Mouse (Mus musculus) liver, postnatal 0 days (tissue): ENCODE measurements around the gene Coasy. TPM values are rescaled to one million over a fixed set of nuclear protein-coding genes. Genes with fewer than 3 reads are reported as not detected.

ENCODE experiments used
- ATAC-seq: fragments of 200-750 bp; cut with Nextera tagmentation; 2 replicates; pipeline ENCODE4 v1.8.0; 2017; ENCODE audit warnings: mild to moderate bottlenecking, moderate library complexity
- DNase-seq: peaks from one replicate; pipeline ENCODE4 v3.0.0-alpha.2; 2016
- H3K27ac ChIP-seq: fragments of 300-500 bp; sonication (generic); 2 replicates; pipeline ENCODE4 v1.5.1; 2014; ENCODE audit warnings: antibody characterized with exemption, moderate library complexity, mild to moderate bottlenecking, low read depth
- H3K27me3 ChIP-seq: fragments of 300-500 bp; sonication (generic); 2 replicates; pipeline ENCODE4 v1.6.1; 2014; ENCODE audit warnings: low read length, control low read depth, mixed read lengths; ENCODE audit not compliant: insufficient read depth
- H3K36me3 ChIP-seq: fragments of 300-500 bp; sonication (generic); replicated peaks from 2 replicates; pipeline ENCODE4 v1.6.1; 2014; ENCODE audit warnings: mild to moderate bottlenecking, control low read depth, low read length, moderate library complexity, mixed read lengths; ENCODE audit not compliant: insufficient read depth
- H3K4me1 ChIP-seq: fragments of 300-500 bp; sonication (generic); 2 replicates; pipeline ENCODE4 v1.6.1; 2014; ENCODE audit warnings: antibody characterized with exemption, mild to moderate bottlenecking, control low read depth; ENCODE audit not compliant: insufficient read depth
- H3K4me2 ChIP-seq: fragments of 300-500 bp; sonication (generic); 2 replicates; pipeline ENCODE4 v1.6.1; 2014; ENCODE audit warnings: low read depth, mild to moderate bottlenecking, low read length, moderate library complexity, mixed read lengths
- H3K4me3 ChIP-seq: fragments of 300-500 bp; sonication (generic); 2 replicates; pipeline ENCODE4 v1.5.1; 2014; ENCODE audit warnings: low read depth, low read length
- H3K9ac ChIP-seq: fragments of 300-500 bp; sonication (generic); replicated peaks from 2 replicates; pipeline ENCODE4 v1.6.1; 2014; ENCODE audit warnings: mild to moderate bottlenecking, moderate library complexity
- H3K9me3 ChIP-seq: fragments of 300-500 bp; sonication (generic); 2 replicates; pipeline ENCODE4 v1.6.1; 2016; ENCODE audit warnings: mild to moderate bottlenecking, control low read depth, low read length, mixed read lengths
- CTCF ChIP-seq: sonication (generic); IDR thresholded peaks from 2 replicates; pipeline ENCODE4 v1.5.1; 2016; ENCODE audit warnings: antibody characterized with exemption, low read depth
- EP300 ChIP-seq: IDR thresholded peaks from 2 replicates; pipeline ENCODE4 v1.6.1; 2016; ENCODE audit warnings: antibody characterized with exemption, low read depth, mild to moderate bottlenecking
- WGBS: fragments of 180-500 bp; shearing (Covaris S2); extraction: QIAGEN DNeasy Blood & Tissue Kit; methylation state at CpG from one replicate; pipeline ENCODE4 v1.1.7; 2014; ENCODE audit not compliant: insufficient replicate concordance; 5-methylcytosine and 5-hydroxymethylcytosine counted together
- polyA plus RNA-seq: library from polyadenylated mRNA; unstranded; fragments of >200 nt; fragmentation: Nextera tagmentation; extraction: Ambion mirVana; gene quantifications from 2 replicates; pipeline ENCODE4 v1.2.1, GENCODE M21; 2015

Coasy gene
- polyA plus RNA-seq, 1 experiment from 2014 or later: 42.9 TPM

- H3K4me3 ChIP-seq: peak overlapping the region; percentile 22
- TF ChIP-seq CTCF (no peak), EP300 (no peak)
- no peak for ATAC-seq
Measured at GRCm38 (mm10) chr11:101079746-101080145, 2.6 kb upstream of the Coasy start.

GRCm38 (mm10) chr11:101080421-101080820 lies 1.9 kb upstream of the Coasy start:
- Histone ChIP-seq H3K4me2 (no peak overlapping the region), H3K36me3 (peaks cover 19% of the 10 kb centered on the region), H3K9me3 (no peaks in the 10 kb centered on the region), H3K9ac (no peak overlapping the region), H3K27me3 (peaks cover 26% of the 10 kb centered on the region), H3K4me3 (no peak overlapping the region), H3K27ac (no peak overlapping the region), H3K4me1 (peaks cover 28% of the 10 kb centered on the region)
- ATAC-seq (no peak), DNase-seq (no peak)
- WGBS: 68% methylated on average over 5 of the region's 5 CpGs
- TF ChIP-seq CTCF (no peak), EP300 (no peak)

More at GRCm38 (mm10) chr11:101079746-101080145, 2.6 kb upstream of the Coasy start:
- Histone ChIP-seq H3K9me3 (no peaks in the 10 kb centered on the region), H3K36me3 (peaks cover 14% of the 10 kb centered on the region), H3K27me3 (peaks cover 26% of the 10 kb centered on the region), H3K4me1 (peaks cover 28% of the 10 kb centered on the region), H3K4me2 (peak overlapping the region; percentile 53), H3K9ac (no peak overlapping the region), H3K27ac (no peak overlapping the region)
- 12% methylated on average over 25 of the region's 27 CpGs for WGBS
- no peak for DNase-seq

GRCm38 (mm10) chr11:101081659-101082058 lies 706 bp upstream of the Coasy start:
- H3K4me1 ChIP-seq: peaks cover 37% of the 10 kb centered on the region

GRCm38 (mm10) chr11:101083083-101083697 lies 825 bp downstream of the Coasy start:
- Histone ChIP-seq H3K4me1 (peaks cover 47% of the 10 kb centered on the region), H3K9ac (peak overlapping the region; percentile 86)

More at GRCm38 (mm10) chr11:101081659-101082058, 706 bp upstream of the Coasy start:
- TF ChIP-seq CTCF (no peak), EP300 (no peak)
- H3K9me3 ChIP-seq: no peaks in the 10 kb centered on the region
- H3K4me2 ChIP-seq: peak overlapping the region; percentile 88
- H3K4me3 ChIP-seq: peak overlapping the region; percentile 65
- H3K27ac ChIP-seq: peak overlapping the region; percentile 93
- no peak for DNase-seq
- no peak for ATAC-seq
- H3K27me3 ChIP-seq: peaks cover 26% of the 10 kb centered on the region
- 9% methylated on average over 10 of the region's 10 CpGs for whole genome bisulfite sequencing
- H3K36me3 ChIP-seq: peaks cover 19% of the 10 kb centered on the region
- H3K9ac ChIP-seq: peak overlapping the region; percentile 86

GRCm38 (mm10) chr11:101084246-101084645 lies 1.9 kb downstream of the Coasy start:
- Histone ChIP-seq H3K9ac (no peak overlapping the region; the same call in 1 of the 2 replicates), H3K9me3 (no peaks in the 10 kb centered on the region), H3K27me3 (peaks cover 13% of the 10 kb centered on the region), H3K36me3 (peaks cover 23% of the 10 kb centered on the region), H3K4me3 (no peak overlapping the region), H3K27ac (peak overlapping the region; percentile 93; the same call in 1 of the 2 replicates), H3K4me1 (peaks cover 49% of the 10 kb centered on the region), H3K4me2 (peak overlapping the region; percentile 88)
- no peak for TF ChIP-seq EP300
- no peak for TF ChIP-seq CTCF
- ATAC-seq: no peak
- 83% methylated on average over 14 of the region's 14 CpGs for WGBS
- DNase-seq: no peak

More at GRCm38 (mm10) chr11:101083083-101083697, 825 bp downstream of the Coasy start:
- DNase-seq: peak; percentile 67
- TF ChIP-seq EP300: no peak
- TF ChIP-seq CTCF: no peak
- WGBS: 22% methylated on average over 19 of the region's 19 CpGs
- H3K36me3 ChIP-seq: peaks cover 17% of the 10 kb centered on the region
- H3K27me3 ChIP-seq: peaks cover 23% of the 10 kb centered on the region
- peak overlapping the region; percentile 65 for H3K4me3 ChIP-seq
- H3K9me3 ChIP-seq: no peaks in the 10 kb centered on the region
- H3K4me2 ChIP-seq: peak overlapping the region; percentile 88
- peak overlapping the region; percentile 93 for H3K27ac ChIP-seq
- ATAC-seq: peak; percentile 23

GRCm38 (mm10) chr11:101084811-101085210 lies 2.4 kb downstream of the Coasy start:
- Histone ChIP-seq H3K4me2 (no peak overlapping the region), H3K9me3 (no peaks in the 10 kb centered on the region), H3K36me3 (peaks cover 29% of the 10 kb centered on the region), H3K4me1 (peaks cover 46% of the 10 kb centered on the region), H3K27ac (no peak overlapping the region), H3K9ac (no peak overlapping the region), H3K27me3 (peaks cover 7% of the 10 kb centered on the region), H3K4me3 (no peak overlapping the region)
- no peak for TF ChIP-seq CTCF
- TF ChIP-seq EP300: no peak
- ATAC-seq: no peak
- WGBS: 91% methylated on average over 12 of the region's 12 CpGs
- DNase-seq: no peak
